Mouse (Mus musculus): ENCODE measurements around the gene Arhgdia.
"Not testable (repeated sequence)": the region's sequence is repeated elsewhere in the genome, so short reads cannot be mapped to it uniquely, and the experiment has no call there.

Arhgdia gene

GRCm38 (mm10) chr11:120613481-120613972 is 32.1 kb upstream of the Arhgdia start:
- no peak for DNase-seq (ENCODE audit: low read depth, low spot score)

GRCm38 (mm10) chr11:120612763-120613162 is 31.3 kb upstream of the Arhgdia start:
- DNase-seq (ENCODE audit: low read depth, low spot score): peak; percentile 75

GRCm38 (mm10) chr11:120610477-120611046 is 29.1 kb upstream of the Arhgdia start:
- no peak for DNase-seq (ENCODE audit: low read depth, low spot score)

- DNase-seq (ENCODE audit: low read depth, low spot score): no peak
These were observed 27.8 kb upstream of the Arhgdia start for GRCm38 (mm10) chr11:120609250-120609649.

DNA sequence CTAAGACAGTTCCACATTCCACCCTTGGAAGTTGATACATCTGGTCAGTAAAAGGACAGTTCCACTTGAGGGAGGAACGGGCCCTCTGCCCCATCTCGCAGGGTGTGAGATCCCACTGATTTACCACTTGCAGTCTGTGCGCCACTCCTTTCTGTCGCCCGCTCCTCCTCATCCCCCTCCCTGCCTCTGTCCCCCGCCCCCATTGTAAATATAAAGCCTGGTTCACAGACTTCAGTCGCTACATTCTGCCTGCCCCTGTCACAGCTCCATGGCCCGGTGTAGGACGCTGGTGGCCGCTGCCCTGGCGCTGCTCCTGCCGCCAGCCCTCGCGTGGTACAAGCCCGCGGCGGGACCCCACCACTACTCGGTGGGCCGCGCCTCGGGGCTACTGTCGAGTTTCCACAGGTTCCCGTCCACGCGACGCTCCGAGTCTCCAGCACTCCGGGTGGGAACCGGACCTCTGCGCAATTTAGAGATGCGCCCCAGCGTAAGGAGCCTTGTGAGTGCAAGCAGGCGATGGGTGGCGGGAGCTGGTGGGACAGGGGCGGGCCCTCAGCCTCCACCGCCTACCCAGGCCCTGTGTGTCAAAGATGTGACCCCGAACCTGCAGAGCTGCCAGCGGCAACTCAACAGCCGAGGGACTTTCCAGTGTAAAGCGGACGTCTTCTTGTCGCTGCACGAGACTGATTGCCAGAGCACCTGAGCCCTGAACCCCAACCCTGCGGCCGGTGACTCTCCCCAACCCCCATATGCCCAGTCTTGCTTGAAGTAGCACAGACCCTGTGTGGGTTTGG is 27.0 kb upstream of the Arhgdia start, which contains the start of gene Npb:
Gene Npb, plus strand, starts transcription at position 237 of the 794 bp plus-strand sequence.
- no peak for DNase-seq (ENCODE audit: low read depth, low spot score)

DNA sequence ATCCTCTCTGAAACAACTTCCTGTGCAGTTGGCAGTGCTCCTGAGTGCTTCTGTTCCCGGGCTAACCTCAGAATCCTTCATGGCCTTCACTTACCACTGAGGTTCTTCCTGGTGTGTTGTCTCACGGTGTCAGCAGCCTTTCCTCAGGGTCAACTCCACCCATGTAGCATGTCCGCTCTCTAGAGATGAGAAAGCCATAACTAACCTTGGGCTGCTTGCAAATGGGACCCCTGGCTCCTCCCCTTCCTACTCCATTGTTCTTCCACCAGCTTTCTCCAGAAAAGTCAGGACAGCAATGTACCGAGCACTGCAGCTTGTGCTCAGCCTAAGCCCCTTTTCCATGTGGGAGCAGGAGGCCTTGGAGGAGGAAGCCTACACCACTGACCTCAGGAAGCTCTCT is 25.3 kb upstream of the Arhgdia start:
- no peak for DNase-seq (ENCODE audit: low read depth, low spot score)

DNA sequence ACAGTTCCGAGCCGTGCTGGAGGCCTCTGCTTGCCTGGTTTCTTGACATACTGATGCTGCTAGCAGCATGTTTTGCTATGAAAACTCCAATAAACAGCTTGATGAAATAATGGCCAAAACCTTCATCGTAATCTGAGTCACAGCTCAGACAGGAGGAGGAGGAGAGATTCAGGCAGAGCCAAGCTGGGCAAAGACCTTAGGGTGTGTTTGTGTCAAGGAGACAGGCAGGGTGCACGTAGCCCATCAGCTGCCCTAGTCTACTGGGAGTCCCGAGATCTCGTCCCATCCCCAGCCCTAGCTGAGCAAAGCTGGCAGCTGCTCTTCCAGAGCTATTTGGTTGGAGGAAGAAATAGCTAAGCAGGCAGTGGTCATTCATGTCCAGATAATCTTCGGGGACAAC is 24.2 kb upstream of the Arhgdia start:
- no peak for DNase-seq (ENCODE audit: low read depth, low spot score)

GRCm38 (mm10) chr11:120603545-120603944 is 22.1 kb upstream of the Arhgdia start:
- no peak for DNase-seq (ENCODE audit: low read depth, low spot score)

DNA sequence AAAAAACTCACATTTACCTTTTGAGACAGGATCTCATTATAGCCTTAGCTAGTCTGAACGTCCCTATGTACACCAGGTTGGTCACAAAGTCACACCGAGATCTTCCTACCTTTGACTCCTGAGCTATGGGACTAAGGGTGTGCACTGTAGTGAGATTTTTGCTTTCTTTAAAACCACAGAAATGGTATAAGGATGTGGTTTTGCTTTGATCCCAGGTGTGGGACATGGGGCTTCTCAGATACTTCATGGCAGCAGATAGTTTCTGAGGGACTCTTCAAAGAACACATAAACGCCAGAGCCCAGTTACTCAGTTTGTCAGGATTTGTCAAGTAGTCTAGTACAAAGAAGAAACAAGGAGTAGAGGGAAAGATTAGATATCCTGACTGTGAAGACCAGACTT is 19.3 kb upstream of the Arhgdia start:
- no peak for DNase-seq (ENCODE audit: low read depth, low spot score)

DNA sequence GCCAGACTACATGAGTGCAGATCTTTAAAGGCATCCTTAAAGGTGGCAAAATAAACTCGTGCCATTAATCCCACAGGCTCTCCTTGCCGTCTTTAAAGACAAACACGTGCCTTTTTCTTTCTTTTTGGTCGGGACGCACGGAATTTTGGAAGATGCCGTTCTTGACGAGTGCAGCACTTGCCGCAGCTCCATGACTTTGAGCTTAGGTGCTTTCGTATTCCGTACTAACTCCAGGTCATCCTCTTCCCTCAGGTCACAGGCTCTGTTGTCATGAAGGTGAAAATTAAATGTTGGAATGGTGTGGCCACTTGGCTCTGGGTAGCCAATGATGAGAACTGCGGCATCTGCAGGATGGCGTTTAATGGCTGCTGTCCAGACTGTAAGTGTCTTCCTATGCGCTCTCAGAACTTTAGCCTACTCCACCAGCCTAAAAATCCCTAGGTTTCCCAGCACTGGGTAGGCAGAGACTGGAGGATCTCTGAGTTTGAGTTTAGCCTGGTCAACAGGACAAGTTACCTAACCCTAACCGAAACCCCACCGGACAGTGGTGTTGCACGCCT is 17.6 kb upstream of the Arhgdia start:
- peak; percentile 18 for DNase-seq (ENCODE audit: low read depth, low spot score)

DNA sequence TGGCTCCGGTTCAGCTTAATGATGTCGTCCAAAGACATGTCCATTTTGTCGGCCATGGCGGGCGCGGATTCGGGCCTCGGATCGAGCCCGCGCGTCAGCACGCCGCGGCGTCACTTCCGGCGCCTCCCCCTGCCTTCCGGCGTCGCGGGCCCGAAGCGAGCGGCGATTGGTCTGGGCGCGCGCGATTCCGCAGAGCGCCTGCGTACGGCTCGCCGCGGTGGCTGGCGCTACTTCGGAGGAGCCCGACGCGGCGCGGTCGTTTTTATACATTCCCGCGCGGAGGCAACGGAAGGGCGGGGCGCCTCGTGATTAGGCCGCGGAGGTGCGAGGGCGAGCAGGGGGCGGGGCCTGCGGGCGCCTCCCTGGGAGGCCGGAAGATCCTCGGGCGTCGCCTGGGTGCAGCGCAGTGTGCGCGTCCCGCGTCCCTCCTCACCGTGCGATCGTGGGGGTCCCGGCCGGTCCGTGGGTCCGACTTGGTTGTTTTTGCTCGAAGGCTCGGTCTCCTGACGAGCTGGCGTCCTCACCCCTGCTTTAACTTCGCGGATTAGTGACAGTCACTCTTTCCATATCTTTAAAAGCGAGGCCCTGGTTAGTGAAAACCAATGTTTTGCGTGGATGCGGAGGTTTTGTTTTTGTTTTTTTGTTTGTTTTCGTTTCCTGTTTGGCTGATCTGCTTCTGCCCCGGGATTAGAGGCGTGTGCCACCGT is 17.0 kb upstream of the Arhgdia start, which contains the start of the genes Alyref and Anapc11:
Gene Alyref, minus strand, starts transcription at position 83 of the 707 bp plus-strand sequence.
Gene Anapc11, plus strand, starts transcription at position 139 of the 707 bp plus-strand sequence.
- DNase-seq (ENCODE audit: low read depth, low spot score): peak; percentile 92

GRCm38 (mm10) chr11:120597240-120598235 is 16.1 kb upstream of the Arhgdia start:
- peak; percentile 41 for DNase-seq (ENCODE audit: low read depth, low spot score)

DNA sequence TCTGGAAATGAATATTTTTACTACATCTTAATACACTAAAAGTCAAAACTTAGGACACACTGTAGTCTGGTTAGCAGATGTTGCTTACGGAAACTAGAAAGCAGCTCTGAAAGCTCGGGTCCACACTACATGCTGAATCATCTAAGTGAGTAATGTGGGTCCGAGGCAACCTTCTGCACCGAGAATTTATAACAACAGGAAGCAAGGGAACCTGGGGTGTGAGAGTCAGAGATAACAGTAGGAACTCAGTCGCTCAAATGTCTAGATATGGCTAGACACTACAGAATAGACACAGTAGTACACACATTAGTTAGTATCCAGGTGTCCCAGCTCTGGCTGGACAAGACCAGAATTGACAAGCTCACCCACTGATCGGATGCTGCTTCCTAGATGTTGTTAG is 7.1 kb upstream of the Arhgdia start:
- DNase-seq (ENCODE audit: low read depth, low spot score): no peak

GRCm38 (mm10) chr11:120583937-120584336 is 2.5 kb upstream of the Arhgdia start:
- DNase-seq (ENCODE audit: low read depth, low spot score): no peak

DNA sequence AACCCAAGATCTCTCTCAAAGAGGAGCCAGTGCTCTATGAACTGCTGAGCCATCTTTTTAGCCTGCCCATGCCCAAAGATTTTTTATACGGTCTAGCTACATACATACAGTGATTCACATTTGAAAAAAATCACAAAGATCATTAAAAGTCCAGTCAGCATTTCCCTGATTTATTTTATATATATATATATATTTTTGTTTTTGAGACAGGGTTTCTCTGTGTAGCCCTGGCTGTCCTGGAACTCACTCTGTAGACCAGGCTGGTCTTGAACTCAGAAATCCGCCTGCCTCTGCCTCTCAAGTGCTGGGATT is 1.5 kb upstream of the Arhgdia start:
- DNase-seq (ENCODE audit: low read depth, low spot score): not testable (repeated sequence)

DNA sequence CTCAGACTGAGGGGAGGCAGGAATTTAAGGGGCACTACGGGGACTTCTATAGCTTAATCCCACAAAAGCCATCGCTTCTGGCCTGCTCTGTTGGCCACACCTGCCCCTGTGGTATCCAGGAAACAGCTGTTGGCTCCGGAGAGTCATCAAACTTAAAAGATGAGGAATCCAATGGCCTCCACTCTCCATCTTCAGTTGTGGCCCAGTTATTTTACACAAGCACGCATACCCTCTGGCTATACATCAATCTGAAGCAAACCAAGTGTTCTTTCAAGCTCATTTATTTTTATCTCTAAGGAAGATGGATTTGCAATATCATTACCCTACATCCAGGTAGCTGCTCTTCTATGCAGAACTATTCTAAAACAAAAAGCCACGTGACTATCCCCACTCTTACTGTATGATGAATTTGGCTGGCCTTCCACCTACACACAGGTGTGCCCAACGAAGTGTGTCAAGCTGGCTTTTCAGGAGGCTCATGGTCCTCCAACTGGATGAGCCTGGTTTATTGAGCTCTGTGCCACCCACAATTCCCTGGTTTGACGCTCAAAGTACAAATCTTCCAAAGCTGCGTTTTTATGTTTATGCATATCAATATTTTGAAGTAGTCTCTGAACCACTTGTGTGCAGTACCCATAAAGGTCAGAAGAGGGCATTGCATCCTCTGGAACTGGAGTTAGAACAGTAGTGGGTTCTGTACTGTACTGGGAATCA is 1.0 kb upstream of the Arhgdia start:
- peak; percentile 67 for DNase-seq (ENCODE audit: low read depth, low spot score)

DNA sequence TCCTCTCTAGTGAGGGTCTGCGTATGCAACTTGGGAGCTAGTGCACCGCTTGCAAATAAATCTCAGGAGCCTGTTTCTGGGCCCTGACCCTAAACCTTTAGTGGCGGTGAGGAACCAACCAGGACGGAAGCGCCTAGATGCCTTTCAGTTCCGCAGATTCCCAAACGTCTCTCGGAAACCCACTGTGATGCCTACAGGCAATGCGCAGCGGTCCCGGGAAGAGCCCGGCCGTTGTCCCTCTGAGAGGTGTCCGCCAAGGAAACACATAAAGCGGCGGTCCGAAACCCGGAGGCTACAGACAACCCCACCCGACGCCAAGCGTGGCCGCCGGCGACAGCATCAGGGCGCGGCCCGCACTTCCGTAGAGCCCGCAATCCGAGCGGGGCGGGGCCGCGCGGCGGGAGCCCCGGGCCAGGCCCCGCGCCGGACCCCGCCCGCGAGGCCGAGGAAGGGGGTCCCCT is 523 bp downstream of the Arhgdia start:
- DNase-seq (ENCODE audit: low read depth, low spot score): peak; percentile 50

GRCm38 (mm10) chr11:120580190-120580589 is 1.2 kb downstream of the Arhgdia start:
- DNase-seq (ENCODE audit: low read depth, low spot score): no peak

DNA sequence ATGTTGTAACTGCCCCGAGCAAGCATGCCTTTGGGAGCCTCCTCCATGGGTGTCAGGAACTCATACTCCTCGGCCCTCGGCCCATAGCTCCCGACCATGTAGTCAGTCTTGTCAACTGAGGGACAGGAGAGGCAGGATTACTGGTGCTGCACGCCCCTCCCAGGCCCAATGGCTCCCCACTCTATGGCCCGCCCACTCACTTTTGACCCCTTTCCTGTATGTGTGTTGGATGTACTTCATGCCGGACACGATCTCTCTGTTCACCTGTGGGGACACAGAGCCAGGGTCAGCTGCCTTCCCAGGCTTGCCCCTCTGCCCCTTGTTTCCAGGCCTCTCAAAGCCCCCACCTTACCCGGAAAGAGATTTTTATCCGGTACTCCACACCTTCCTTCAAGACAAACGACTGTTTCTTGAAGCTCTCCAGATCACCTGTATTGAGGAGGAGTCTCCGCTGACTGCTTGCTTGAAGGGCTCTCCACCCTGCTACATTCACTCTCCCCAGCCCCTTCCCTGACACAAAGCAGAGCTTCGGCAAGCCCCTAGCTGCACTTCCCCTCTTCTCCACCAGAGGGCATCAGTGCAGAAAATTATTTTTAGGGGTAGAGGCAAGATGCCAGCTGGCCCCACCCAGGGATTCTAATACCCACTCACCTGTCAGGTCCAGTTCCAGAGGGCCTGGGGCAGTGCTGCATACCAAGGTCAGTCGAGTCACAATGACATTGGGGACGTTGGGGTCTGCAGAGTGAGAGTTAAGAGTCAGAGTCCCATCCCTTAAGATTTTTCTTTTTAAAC is 1.9 kb downstream of the Arhgdia start:
- peak; percentile 82 for DNase-seq (ENCODE audit: low read depth, low spot score)
